Mouse (Mus musculus): Measurements from ENCODE around the gene C1s2. TPM values are rescaled to one million over a fixed set of nuclear protein-coding genes. Genes with fewer than 3 reads are reported as not detected.

The C1s2 gene
- polyA plus RNA-seq (2012; rRNA removed; ENCODE audit: low replicate concordance), result not detected in 2 replicates

GRCm38 (mm10) chr6:124635985-124636384, at the start of gene C1s2:
TSS of gene C1s2 (minus strand) at chr6:124636085.

DNA sequence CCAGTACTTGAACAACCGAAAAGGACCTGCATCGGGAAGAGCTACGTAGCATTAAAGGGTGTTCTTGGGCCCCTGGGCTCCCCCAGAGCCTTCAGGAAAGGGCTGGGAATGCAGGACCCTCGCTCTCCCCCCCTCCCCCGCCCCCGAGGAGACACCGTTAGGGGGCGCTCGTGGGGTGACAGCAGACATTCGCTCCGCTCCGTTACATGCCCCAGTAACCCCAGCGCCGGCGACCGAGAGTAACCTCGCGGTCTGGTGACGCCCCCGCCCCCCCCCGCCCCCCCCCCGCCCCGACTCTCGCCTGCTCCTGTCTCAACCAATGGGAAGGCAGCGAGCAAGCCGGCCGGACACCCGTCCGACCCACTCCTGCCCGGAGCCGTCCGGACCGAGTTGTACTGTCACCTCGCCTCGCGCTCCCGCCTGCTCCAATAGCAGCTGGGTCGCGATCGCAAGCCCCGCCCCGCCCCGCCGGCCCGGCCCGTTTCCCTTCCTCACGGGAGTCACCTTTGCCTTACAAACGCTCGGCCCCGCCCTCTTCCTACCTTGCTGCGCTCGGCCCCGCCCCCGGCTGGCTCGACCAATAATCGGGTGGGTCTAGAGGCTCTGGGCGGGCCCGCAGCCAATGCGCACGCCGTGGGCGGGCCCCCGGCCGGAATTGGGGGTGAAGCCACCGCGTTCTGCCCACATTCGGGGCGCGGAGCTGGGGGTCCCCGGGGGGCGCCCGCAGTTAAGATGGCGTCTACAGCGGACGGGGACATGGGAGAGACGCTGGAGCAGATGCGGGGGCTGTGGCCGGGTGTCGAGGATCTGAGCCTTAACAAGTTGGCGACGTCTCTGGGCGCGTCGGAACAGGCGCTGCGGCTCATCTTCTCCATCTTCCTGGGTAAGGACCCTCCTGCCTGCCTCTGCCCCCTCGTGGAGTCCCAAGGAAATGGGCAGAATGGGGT, 26.9 kb upstream of the C1s2 start, which contains the start of gene Lpcat3:
Gene Lpcat3, plus strand, starts transcription at position 551 of the 947 bp plus-strand sequence.

Other genes starting within 250 kb of the C1s2 start
- 19.7 and 23.9 TPM in 2 replicates for gene Pex5, start 221.0 kb downstream of the C1s2 start, polyA plus RNA-seq (2012; rRNA removed; ENCODE audit: low replicate concordance)
- gene Clstn3, start 171.3 kb downstream of the C1s2 start, polyA plus RNA-seq (2012; rRNA removed; ENCODE audit: low replicate concordance), result 0.76 and 1.1 TPM in 2 replicates
- 0.90 and 1.1 TPM in 2 replicates for gene C1rl, start 143.0 kb downstream of the C1s2 start, polyA plus RNA-seq (2012; rRNA removed; ENCODE audit: low replicate concordance)
- gene C1ra, start 123.7 kb downstream of the C1s2 start, polyA plus RNA-seq (2012; rRNA removed; ENCODE audit: low replicate concordance), result 5.3 and 8.3 TPM in 2 replicates
- gene C1s1, start 93.7 kb downstream of the C1s2 start, polyA plus RNA-seq (2012; rRNA removed; ENCODE audit: low replicate concordance), result 5.4 and 8.8 TPM in 2 replicates
- not detected in 2 replicates for gene C1rb, start 65.8 kb downstream of the C1s2 start, polyA plus RNA-seq (2012; rRNA removed; ENCODE audit: low replicate concordance)
- 200 and 320 TPM in 2 replicates for gene Lpcat3, start 26.9 kb upstream of the C1s2 start, polyA plus RNA-seq (2012; rRNA removed; ENCODE audit: low replicate concordance)
- 21.0 and 23.1 TPM in 2 replicates for gene Emg1, start 76.1 kb upstream of the C1s2 start, polyA plus RNA-seq (2012; rRNA removed; ENCODE audit: low replicate concordance)
- gene Phb2, start 76.3 kb upstream of the C1s2 start, polyA plus RNA-seq (2012; rRNA removed; ENCODE audit: low replicate concordance), result 163 and 179 TPM in 2 replicates
- 18.0 and 22.1 TPM in 2 replicates for gene Ptpn6, start 102.6 kb upstream of the C1s2 start, polyA plus RNA-seq (2012; rRNA removed; ENCODE audit: low replicate concordance)
- 113 and 151 TPM in 2 replicates for gene Grcc10, start 105.3 kb upstream of the C1s2 start, polyA plus RNA-seq (2012; rRNA removed; ENCODE audit: low replicate concordance)
- gene Gm45234, start 119.9 kb upstream of the C1s2 start, polyA plus RNA-seq (2012; rRNA removed; ENCODE audit: low replicate concordance), result not detected in 2 replicates
- 60.0 and 70.5 TPM in 2 replicates for gene Atn1, start 120.4 kb upstream of the C1s2 start, polyA plus RNA-seq (2012; rRNA removed; ENCODE audit: low replicate concordance)
- 2.6 and 3.2 TPM in 2 replicates for gene Eno2, start 133.6 kb upstream of the C1s2 start, polyA plus RNA-seq (2012; rRNA removed; ENCODE audit: low replicate concordance)
- gene Lrrc23, start 143.6 kb upstream of the C1s2 start, polyA plus RNA-seq (2012; rRNA removed; ENCODE audit: low replicate concordance), result 0.09 and 0.30 TPM in 2 replicates
- 21.3 and 42.0 TPM in 2 replicates for gene Spsb2, start 172.6 kb upstream of the C1s2 start, polyA plus RNA-seq (2012; rRNA removed; ENCODE audit: low replicate concordance)
- gene Tpi1, start 178.2 kb upstream of the C1s2 start, polyA plus RNA-seq (2012; rRNA removed; ENCODE audit: low replicate concordance), result 448 and 753 TPM in 2 replicates
- gene Usp5, start 193.4 kb upstream of the C1s2 start, polyA plus RNA-seq (2012; rRNA removed; ENCODE audit: low replicate concordance), result 41.6 and 63.1 TPM in 2 replicates
- 53.1 and 53.5 TPM in 2 replicates for gene Cdca3, start 193.5 kb upstream of the C1s2 start, polyA plus RNA-seq (2012; rRNA removed; ENCODE audit: low replicate concordance)
- gene Gnb3, start 204.2 kb upstream of the C1s2 start, polyA plus RNA-seq (2012; rRNA removed; ENCODE audit: low replicate concordance), result 0.14 and 0.31 TPM in 2 replicates
- gene P3h3, start 221.7 kb upstream of the C1s2 start, polyA plus RNA-seq (2012; rRNA removed; ENCODE audit: low replicate concordance), result 5.8 and 11.2 TPM in 2 replicates
- gene Gpr162, start 227.9 kb upstream of the C1s2 start, polyA plus RNA-seq (2012; rRNA removed; ENCODE audit: low replicate concordance), result 0.65 and 1.6 TPM in 2 replicates